Mouse (Mus musculus): ENCODE measurements around the gene Mindy1.

- TF ChIP-seq CTCF (IDR thresholded peaks at IDR 0.05; ENCODE audit: insufficient read depth, low read length) (no peak), POLR2A (IDR thresholded peaks at IDR 0.05; ENCODE audit: borderline replicate concordance, extremely low read depth, low read depth, low read length) (no peak)
Observed at GRCm38 (mm10) chr3:95273471-95273870, 7.7 kb upstream of the Mindy1 start.

All from lung, adult 2 months (tissue).